Mouse (Mus musculus): Measurements from ENCODE around the gene Ulk3.

The Ulk3 gene

DNA sequence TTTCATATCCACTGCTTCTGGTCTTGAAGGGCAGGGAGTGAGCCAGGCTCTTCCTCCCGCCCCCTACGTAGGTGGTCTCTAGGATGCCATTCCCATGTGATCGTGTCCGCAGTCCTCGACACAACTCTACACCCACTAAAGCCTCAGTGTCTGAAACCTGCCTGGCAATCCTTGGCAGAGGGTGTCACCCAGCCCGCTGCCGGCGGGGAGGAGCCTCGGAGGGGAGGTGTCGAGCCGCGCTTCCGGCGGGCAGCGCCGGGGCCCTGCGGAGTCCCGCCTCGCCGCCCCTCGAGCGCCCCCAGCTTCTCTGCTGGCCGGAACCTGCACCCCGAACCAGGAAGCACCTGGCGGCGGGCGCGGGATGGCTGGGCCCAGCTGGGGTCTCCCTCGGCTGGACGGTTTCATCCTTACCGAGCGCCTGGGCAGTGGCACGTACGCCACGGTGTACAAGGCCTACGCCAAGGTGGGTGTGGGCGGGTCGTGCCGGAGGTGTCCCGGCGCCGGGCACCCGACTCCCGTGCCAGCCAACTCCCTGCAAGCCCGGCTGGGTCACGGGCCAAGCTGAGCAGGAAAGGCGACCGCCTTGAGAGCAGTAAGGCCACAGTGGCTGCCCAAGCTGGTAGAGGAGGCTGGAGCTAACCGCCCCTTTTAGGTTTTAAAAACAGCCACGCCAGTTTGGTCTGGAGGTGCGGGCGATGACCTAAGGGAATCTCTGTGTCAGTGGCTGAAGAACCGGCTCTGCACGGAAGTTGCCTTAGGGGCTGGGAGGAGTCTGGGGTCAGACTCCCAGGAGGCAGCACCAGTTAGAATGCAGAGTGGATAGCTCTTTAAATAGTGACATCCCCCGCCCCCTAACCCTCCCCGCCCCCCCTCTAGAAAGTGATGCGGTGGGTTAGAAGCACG lies at the start of gene Ulk3:
Gene Ulk3, plus strand, starts transcription at position 229 of the 903 bp plus-strand sequence.
- DNase-seq: peak; percentile 88 to 90

- no peak for DNase-seq
Measured at GRCm38 (mm10) chr9:57539550-57539949, 49.7 kb upstream of the Ulk3 start.

DNA sequence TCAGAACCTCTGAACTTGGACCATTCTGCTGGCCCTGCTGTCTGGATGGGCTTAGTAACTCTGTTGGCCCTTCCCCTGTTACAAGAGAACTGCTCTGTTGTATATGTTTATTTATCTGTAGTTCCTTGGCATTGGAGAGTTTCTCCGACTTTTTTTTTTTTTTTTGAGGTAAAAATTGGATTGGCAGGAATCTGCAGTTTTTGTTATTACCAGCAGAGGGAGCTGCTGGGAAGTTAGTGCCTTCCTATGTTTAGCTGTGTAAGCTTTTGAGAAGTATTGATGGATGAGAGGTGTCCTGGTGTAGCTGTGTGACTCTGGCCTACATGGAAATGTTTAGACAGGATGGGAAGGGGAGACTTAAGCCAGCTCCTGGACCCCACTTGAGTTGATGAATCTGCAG lies 47.9 kb upstream of the Ulk3 start:
- DNase-seq: peak in 1 of 2 experiments; percentile 70

DNA sequence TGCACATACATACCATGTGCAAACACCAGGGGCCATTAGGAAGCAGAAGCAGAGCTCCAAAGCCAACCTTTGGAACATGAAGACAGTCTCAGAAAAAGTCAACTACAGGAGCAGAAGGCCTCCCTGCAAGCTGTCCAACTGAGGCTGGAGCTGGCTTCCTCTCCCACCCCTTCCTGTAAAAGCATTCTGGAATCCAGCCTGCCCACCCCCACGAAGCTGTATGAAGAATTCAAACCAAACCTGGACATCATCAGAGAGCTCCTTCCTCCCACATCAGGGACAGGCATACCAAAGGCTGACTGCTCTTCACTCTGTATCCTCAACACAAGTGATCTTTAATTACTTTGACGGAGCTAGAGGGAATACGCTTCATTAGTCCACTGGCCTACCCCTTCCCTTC lies 45.3 kb upstream of the Ulk3 start:
- DNase-seq: no peak

DNA sequence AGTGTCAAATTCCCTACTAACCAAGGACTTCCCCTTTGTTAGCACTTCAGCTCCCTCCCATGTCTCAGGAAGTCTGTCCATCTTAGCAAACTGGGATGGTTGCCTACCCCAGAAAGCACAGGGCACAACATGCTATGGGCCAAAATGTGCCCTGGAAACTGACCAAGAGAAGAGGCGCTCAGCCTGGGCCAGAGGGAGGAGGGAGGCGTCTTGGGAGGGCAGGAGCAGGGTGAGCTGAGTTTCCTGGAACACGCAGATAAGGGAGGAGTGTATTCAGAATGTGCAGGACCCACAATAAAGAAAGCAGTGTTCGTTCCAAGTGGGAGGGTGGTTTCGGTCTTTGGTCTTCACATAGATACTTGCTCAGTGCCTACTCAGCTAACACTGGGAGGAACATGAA lies 42.0 kb upstream of the Ulk3 start:
- DNase-seq: no peak

GRCm38 (mm10) chr9:57547869-57548268 lies 41.4 kb upstream of the Ulk3 start:
- no peak for DNase-seq

DNA sequence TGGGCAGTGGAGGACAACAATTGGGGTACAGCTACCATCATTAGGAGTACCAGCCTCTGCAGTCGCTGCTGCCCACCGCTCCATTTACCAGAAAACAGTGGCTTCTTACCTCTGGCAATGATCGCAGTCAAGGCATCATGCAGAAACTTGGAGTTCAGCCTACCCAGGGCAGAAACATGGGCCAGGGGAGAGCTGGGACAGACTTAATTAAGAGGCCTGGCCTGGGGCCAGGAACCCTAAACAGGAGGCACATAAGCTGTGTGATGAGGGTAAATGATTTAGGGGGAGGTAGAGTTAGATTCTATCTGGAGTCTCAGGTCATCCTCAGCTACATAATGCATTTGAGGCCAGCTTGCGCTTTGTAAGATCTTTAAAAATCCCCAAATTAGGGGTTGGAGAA lies 40.1 kb upstream of the Ulk3 start:
- DNase-seq: no peak

DNA sequence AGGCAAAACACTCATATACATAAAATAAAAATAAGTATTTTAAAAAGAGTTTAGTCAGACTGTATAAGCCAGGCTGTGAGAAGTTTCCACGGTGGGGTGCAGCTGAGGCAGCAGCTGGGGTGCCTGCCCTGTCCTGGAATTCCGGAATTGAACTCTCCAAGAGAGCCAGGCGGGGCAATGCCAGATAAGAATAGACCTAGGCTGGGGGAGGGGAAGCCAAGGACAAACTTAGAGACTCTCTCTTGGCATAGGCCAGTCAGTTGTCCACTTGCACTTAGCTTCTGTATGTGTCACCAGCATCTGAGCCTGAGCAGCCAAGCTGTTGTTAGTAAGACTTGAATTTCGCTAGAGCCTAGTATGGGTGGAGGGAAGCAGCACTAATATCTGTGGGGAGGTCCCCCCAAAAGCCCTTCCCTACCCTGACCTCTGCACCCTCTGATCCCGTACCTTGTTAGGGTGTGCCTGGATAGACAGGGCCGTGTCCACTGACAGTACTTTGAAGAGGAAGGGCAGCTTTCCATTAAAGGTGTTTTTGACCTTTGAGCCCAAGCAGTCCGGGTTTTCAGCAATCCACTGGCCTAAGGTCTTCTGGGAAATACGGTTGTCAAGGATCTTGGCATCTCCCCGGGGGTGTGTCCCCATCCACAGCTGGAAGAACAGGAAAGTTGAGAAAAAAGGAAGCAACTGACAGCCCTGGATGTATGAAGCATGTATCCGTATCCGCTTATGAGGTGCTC lies 39.0 kb upstream of the Ulk3 start:
- peak in 1 of 2 experiments; percentile 33 for DNase-seq

- peak; percentile 66 to 73 for DNase-seq
Measured at GRCm38 (mm10) chr9:57552139-57552887, 36.9 kb upstream of the Ulk3 start, which contains the start of gene Mpi. Gene Mpi, minus strand, starts transcription at chr9:57552763.

DNA sequence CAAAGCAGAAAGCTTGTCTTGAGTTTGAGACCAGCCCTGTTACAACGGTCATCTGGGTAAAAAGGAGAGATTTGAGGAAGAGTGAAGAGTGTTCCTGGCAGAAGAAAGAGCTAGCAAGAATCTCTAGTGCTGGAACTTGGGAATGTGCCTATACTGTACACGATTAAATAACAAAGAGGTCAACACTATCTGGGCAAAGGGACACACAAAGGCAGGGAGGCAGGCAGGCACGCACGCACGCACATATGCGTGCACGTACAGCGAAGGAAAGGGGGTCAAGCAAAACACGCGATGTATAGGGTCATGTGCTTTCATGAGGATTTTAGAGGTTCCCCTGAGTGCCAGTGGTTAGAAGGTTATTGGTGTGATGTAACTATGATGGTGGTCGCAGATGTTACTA lies 36.1 kb upstream of the Ulk3 start:
- DNase-seq: no peak

GRCm38 (mm10) chr9:57554753-57555152 lies 34.5 kb upstream of the Ulk3 start:
- no peak for DNase-seq

DNA sequence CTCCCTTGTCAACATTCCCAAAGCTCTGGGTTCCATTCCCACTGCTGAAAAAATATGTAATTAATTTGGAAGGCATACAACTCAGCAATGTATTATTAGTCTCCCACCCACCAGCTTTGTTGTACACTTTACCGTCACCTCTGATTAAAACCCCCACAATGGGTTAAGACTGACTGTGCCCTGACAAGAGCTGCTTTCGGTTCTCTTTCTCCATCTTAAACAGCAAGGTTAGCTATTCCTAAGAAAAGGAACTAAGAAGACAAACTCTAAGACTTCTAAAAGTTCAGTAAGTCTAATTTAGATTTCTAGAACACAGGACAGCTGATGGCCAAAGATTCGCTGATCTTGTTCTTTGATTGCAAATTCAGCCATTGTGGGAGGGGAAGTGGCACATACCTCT lies 32.0 kb upstream of the Ulk3 start:
- no peak for DNase-seq

GRCm38 (mm10) chr9:57558625-57559024 lies 30.6 kb upstream of the Ulk3 start:
- no peak for DNase-seq

- no peak for DNase-seq
Measured at GRCm38 (mm10) chr9:57559568-57559967, 29.7 kb upstream of the Ulk3 start.

- DNase-seq: no peak
Measured at GRCm38 (mm10) chr9:57560263-57560662, 29.0 kb upstream of the Ulk3 start.

DNA sequence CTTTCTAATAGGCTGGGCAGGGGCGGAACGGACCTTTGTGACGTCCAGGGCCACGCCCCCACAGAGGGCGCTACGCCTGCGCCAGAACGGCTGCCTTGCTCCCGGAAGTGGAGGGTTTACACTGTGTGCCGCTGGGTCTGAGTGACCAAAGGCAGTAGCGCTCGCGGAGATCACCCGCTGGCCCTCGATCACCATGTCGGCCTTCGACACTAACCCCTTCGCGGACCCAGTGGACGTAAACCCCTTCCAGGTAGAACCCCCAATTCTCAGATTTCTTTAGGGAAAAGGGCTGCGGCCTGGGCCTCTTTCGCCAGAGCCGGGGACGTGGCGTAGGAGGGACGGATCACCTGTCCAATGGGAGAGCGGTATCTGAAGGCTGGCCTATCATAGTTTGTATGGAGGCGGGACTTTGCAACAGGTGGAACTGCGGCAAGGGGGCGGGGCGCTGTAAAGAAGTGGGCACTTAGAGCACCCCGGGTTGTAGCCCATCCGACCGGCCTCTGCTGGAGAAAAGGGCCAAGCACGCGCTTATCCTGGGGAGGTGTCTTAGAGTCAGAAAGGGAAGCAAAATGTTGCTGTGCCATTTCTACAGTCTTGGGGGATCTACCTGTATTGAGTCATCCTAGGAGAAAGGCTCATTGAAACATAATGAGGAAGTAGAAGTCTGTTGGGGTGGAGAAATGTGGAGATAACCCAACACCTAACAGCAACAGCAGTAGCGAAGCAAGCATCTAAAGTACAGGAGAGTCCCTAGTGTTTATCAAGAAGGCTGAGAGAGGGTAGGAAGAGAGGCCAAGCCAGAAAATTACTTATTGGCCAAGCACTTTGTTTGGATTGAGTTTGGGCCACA lies 28.2 kb upstream of the Ulk3 start, which contains the start of gene Scamp2:
Gene Scamp2, plus strand, starts transcription at position 83 of the 850 bp plus-strand sequence.
- DNase-seq: peak; percentile 95

DNA sequence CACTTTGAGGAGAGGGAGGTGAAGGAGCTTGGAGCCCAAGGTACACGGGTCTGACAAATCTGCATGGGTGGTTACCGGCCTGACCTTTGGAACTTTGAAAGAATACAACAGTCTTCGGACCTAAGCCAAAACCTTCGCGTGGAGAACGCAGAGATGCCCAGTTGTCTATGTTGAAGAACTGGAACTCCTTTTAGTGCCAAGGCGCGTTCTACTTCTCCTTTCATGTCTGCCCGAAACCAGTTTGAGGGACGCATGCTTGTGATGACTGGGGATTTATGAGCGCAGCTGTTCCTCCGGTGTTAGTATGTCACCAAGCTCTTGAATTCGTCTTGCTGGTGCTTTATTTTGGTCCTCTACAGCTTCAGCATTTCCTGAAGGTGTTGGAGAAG lies 27.5 kb upstream of the Ulk3 start:
- DNase-seq: peak in 1 of 2 experiments; percentile 28

- peak; percentile 25 to 55 for DNase-seq
Measured at GRCm38 (mm10) chr9:57562896-57563372, 26.3 kb upstream of the Ulk3 start.

GRCm38 (mm10) chr9:57564609-57565008 lies 24.6 kb upstream of the Ulk3 start:
- DNase-seq: no peak

- DNase-seq: peak; percentile 45 to 58
Measured at GRCm38 (mm10) chr9:57565741-57566221, 23.5 kb upstream of the Ulk3 start.

DNA sequence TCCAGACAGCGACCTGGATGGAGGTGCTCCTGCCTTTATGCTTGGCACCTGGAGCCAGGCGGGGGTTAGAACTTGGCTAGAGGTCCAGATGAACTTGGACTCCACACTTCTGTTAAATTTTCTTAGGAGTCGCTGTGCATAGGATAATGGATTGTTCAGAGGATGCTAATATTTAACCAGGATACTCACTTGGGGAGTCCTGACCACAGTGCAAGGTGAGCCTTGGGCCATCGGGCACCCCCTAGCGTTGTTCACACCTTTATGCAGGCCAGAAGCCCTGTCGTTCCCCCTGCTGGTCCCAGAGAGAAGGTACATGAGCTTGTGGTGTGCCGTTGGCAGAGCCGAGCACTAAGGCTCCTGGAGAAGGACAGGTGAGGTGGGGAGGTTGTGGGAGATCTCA lies 22.4 kb upstream of the Ulk3 start:
- no peak for DNase-seq

GRCm38 (mm10) chr9:57568500-57568899 lies 20.8 kb upstream of the Ulk3 start:
- no peak for DNase-seq

Data from lung, postnatal 4 days (tissue).